Mouse (Mus musculus) heart, adult 10 weeks (tissue): ENCODE measurements around the gene Col15a1. TPM values are rescaled to one million over a fixed set of nuclear protein-coding genes. Genes with fewer than 3 reads are reported as not detected.

Source experiments
- polyA plus RNA-seq: library from polyadenylated mRNA; stranded (reverse); fragments of 350-450 nt; fragmentation: Illumina TruSeq; extraction: RNeasy Lipid Tissue Mini Kit (QIAGEN cat#74804); gene quantifications from one replicate; pipeline ENCODE4 v1.2.3, GENCODE M21; 2014; ENCODE audit warnings: low read depth, low replicate concordance

Col15a1 gene
- polyA plus RNA-seq = 61.0 TPM

DNA sequence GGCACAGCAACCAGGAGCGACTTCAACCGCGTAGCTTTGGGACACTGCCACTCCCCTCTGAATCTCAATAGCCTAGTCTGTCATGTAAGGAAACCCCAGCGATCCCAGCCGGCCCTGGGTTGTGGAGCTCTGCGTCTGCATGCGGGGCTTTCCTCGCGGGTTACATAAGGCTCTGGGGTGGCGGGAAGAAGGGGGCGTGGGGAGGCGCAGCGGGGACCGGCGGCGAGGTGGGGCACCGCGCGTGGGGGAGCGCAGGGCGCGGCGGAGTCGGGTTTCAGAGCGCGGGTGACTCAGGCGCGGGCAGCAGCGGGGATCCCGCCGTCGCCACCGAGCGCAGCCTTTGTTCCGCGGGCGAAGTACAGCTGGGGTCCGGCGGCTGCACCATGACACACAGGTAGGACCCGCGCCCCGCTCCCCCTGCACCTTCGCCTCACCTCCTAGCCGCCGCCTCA is at the start of gene Col15a1:
Gene Col15a1 (plus strand): TSS at position 193 of the 452 bp plus-strand sequence.

DNA sequence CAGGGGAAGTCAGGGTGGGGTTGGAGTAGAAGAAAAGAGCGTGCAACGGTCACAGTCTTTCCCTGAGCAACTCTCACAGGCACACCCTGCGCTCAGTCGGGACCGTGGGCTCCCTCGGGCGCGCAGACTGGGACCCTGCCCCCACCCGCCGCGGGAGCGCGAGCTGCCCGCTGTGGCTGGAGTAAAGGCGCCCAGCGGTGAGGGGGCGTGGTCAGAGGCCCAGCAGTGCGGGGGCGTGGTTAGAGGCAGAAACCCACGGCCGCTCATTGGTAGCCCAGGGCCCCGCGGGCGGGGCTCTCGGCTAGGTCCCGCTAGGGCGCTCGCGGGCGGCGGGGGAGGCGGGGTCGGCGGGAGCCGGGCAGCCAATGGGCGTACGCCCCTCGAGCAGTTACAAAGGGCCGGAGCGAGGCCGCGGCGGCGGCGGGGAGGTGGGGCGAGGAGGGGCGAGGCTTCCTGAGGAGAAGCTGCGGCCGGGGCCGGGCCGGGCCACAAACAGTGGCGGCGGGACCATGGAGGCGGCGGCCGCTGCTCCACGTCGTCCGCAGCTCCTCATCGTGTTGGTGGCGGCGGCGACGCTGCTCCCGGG is 144.9 kb downstream of the Col15a1 start, which contains the start of gene Tgfbr1:
Gene Tgfbr1 (plus strand): TSS at position 420 of the 586 bp plus-strand sequence.

Other genes starting within 250 kb of the Col15a1 start
- not detected for gene Gabbr2, start 216.3 kb upstream of the Col15a1 start, polyA plus RNA-seq
- gene Anks6, start 150.7 kb upstream of the Col15a1 start, polyA plus RNA-seq = 2.1 TPM
- gene Galnt12, start 116.3 kb upstream of the Col15a1 start, polyA plus RNA-seq = 0.45 TPM
- 10.0 TPM for gene Tgfbr1, start 145.1 kb downstream of the Col15a1 start, polyA plus RNA-seq